Mouse (Mus musculus): ENCODE measurements around the gene Tbcc. TPM values are rescaled to one million over a fixed set of nuclear protein-coding genes. Genes with fewer than 3 reads are reported as not detected.

Gene Tbcc
- polyA plus RNA-seq, 1 experiment: 10.8 TPM

GRCm38 (mm10) chr17:46920855-46921254, 30.4 kb downstream of the Tbcc start:
- Histone ChIP-seq H3K4me3 (ENCODE audit: low read depth, low read length) (no peak overlapping the region), H3K27me3 (ENCODE audit: control insufficient read depth, insufficient read depth, low read length, poor library complexity, severe bottlenecking) (no peaks in the 10 kb centered on the region), H3K4me1 (ENCODE audit: control insufficient read depth, insufficient read depth, low read length) (no peaks in the 10 kb centered on the region), H3K36me3 (ENCODE audit: control insufficient read depth, insufficient read depth, low read length, poor library complexity, severe bottlenecking) (no peaks in the 10 kb centered on the region), H3K9ac (ENCODE audit: low read depth, poor library complexity, severe bottlenecking) (no peak overlapping the region), H3K9me3 (replicated peaks; ENCODE audit: control insufficient read depth, insufficient read depth, low read length, poor library complexity, severe bottlenecking) (no peaks in the 10 kb centered on the region), H3K27ac (ENCODE audit: insufficient read depth, low read length) (no peak overlapping the region)
- TF ChIP-seq CTCF (IDR thresholded peaks at IDR 0.05; ENCODE audit: low read depth, low read length) (no peak), EP300 (IDR thresholded peaks at IDR 0.05; ENCODE audit: insufficient read depth, low read depth, low read length) (no peak), POLR2A (IDR thresholded peaks at IDR 0.05; ENCODE audit: insufficient read depth, low read length) (no peak)

DNA sequence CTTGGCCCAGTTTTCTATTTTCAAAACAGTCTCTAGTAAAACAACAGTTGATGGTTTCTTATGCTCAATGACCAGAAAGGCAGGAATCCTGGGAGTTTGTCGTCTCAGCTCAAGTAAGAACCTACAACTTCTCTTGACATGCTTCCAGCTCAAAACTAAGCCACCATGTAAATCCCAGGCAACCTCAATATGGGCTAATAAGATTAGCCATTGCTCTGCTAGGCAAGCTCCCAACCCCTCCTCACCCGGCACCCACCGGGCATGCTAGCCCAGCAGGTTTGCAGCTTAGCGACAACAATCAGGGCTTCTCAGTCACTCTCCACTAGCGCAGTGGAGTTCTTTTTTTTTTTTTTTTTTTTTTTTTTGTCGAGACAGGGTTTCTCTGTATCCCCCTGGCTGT, 35.7 kb downstream of the Tbcc start:
- TF ChIP-seq POLR2A (IDR thresholded peaks at IDR 0.05; ENCODE audit: insufficient read depth, low read length) (no peak), CTCF (IDR thresholded peaks at IDR 0.05; ENCODE audit: low read depth, low read length) (no peak), EP300 (IDR thresholded peaks at IDR 0.05; ENCODE audit: insufficient read depth, low read depth, low read length) (no peak)
- H3K4me1 ChIP-seq (ENCODE audit: control insufficient read depth, insufficient read depth, low read length): peaks cover 8% of the 10 kb centered on the region
- H3K27me3 ChIP-seq (ENCODE audit: control insufficient read depth, insufficient read depth, low read length, poor library complexity, severe bottlenecking): no peaks in the 10 kb centered on the region
- no peaks in the 10 kb centered on the region for H3K9me3 ChIP-seq (replicated peaks; ENCODE audit: control insufficient read depth, insufficient read depth, low read length, poor library complexity, severe bottlenecking)
- no peak overlapping the region for H3K9ac ChIP-seq (ENCODE audit: low read depth, poor library complexity, severe bottlenecking)
- no peak overlapping the region for H3K4me3 ChIP-seq (ENCODE audit: low read depth, low read length)
- no peaks in the 10 kb centered on the region for H3K36me3 ChIP-seq (ENCODE audit: control insufficient read depth, insufficient read depth, low read length, poor library complexity, severe bottlenecking)
- no peak overlapping the region for H3K27ac ChIP-seq (ENCODE audit: insufficient read depth, low read length)

GRCm38 (mm10) chr17:46926941-46927340, 36.5 kb downstream of the Tbcc start:
- H3K4me3 ChIP-seq (ENCODE audit: low read depth, low read length): no peak overlapping the region
- peaks cover 8% of the 10 kb centered on the region for H3K4me1 ChIP-seq (ENCODE audit: control insufficient read depth, insufficient read depth, low read length)
- no peak overlapping the region for H3K9ac ChIP-seq (ENCODE audit: low read depth, poor library complexity, severe bottlenecking)
- H3K27me3 ChIP-seq (ENCODE audit: control insufficient read depth, insufficient read depth, low read length, poor library complexity, severe bottlenecking): no peaks in the 10 kb centered on the region
- peak overlapping the region; percentile 5 for H3K27ac ChIP-seq (ENCODE audit: insufficient read depth, low read length)
- no peak for TF ChIP-seq POLR2A (IDR thresholded peaks at IDR 0.05; ENCODE audit: insufficient read depth, low read length)
- TF ChIP-seq CTCF (IDR thresholded peaks at IDR 0.05; ENCODE audit: low read depth, low read length): no peak
- H3K36me3 ChIP-seq (ENCODE audit: control insufficient read depth, insufficient read depth, low read length, poor library complexity, severe bottlenecking): no peaks in the 10 kb centered on the region
- no peaks in the 10 kb centered on the region for H3K9me3 ChIP-seq (replicated peaks; ENCODE audit: control insufficient read depth, insufficient read depth, low read length, poor library complexity, severe bottlenecking)

DNA sequence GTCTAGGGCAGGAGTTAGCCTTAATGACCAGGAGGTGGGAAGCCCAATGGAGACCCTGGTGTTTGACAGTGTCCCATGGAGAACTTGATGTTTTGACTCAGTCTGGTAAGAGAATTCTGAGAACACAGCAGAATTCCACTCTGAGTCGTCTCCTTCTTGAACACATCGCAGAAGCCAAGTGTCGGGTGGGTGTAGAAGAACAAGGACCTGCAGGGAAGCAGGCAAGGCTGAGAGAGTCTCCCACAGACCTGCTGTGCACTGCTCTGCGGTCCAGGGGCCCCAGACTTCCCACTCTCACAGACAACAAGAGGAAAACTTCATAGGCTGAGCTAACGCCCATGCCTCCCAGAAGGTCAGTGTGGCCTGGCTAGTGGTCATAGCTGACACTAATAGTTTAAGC, 37.3 kb downstream of the Tbcc start:
- TF ChIP-seq POLR2A (IDR thresholded peaks at IDR 0.05; ENCODE audit: insufficient read depth, low read length) (no peak), CTCF (IDR thresholded peaks at IDR 0.05; ENCODE audit: low read depth, low read length) (no peak), EP300 (IDR thresholded peaks at IDR 0.05; ENCODE audit: insufficient read depth, low read depth, low read length) (no peak)
- Histone ChIP-seq H3K4me1 (ENCODE audit: control insufficient read depth, insufficient read depth, low read length) (peaks cover 8% of the 10 kb centered on the region), H3K27ac (ENCODE audit: insufficient read depth, low read length) (no peak overlapping the region), H3K9me3 (replicated peaks; ENCODE audit: control insufficient read depth, insufficient read depth, low read length, poor library complexity, severe bottlenecking) (no peaks in the 10 kb centered on the region), H3K4me3 (ENCODE audit: low read depth, low read length) (no peak overlapping the region), H3K36me3 (ENCODE audit: control insufficient read depth, insufficient read depth, low read length, poor library complexity, severe bottlenecking) (peaks cover 2% of the 10 kb centered on the region; the same call in 1 of the 2 replicates), H3K9ac (ENCODE audit: low read depth, poor library complexity, severe bottlenecking) (no peak overlapping the region), H3K27me3 (ENCODE audit: control insufficient read depth, insufficient read depth, low read length, poor library complexity, severe bottlenecking) (no peaks in the 10 kb centered on the region)

DNA sequence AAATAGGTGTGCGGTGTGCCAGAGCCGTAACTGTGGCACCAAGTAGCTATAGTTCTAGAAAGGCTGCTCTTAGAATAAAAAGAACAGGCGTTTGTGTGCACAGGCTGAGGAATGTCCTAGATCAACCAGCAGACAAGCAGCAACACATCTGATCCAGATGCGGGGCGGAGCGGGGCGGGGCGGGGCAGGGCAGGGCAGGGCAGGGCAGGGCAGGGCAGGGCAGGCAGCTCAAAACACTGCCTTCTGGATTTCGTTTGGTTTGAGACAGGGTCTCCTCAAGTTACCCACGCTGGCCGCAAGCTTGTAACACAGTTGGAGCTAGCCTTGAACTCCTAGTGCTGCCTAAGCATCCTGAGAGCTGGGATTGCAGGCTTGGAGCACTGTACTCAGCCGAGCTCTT, 38.8 kb downstream of the Tbcc start:
- Histone ChIP-seq H3K36me3 (ENCODE audit: control insufficient read depth, insufficient read depth, low read length, poor library complexity, severe bottlenecking) (peaks cover 10% of the 10 kb centered on the region), H3K4me1 (ENCODE audit: control insufficient read depth, insufficient read depth, low read length) (peaks cover 8% of the 10 kb centered on the region), H3K27me3 (ENCODE audit: control insufficient read depth, insufficient read depth, low read length, poor library complexity, severe bottlenecking) (no peaks in the 10 kb centered on the region), H3K4me3 (ENCODE audit: low read depth, low read length) (no peak overlapping the region), H3K9ac (ENCODE audit: low read depth, poor library complexity, severe bottlenecking) (no peak overlapping the region), H3K27ac (ENCODE audit: insufficient read depth, low read length) (peak overlapping the region; percentile 76), H3K9me3 (replicated peaks; ENCODE audit: control insufficient read depth, insufficient read depth, low read length, poor library complexity, severe bottlenecking) (no peaks in the 10 kb centered on the region)
- TF ChIP-seq POLR2A (IDR thresholded peaks at IDR 0.05; ENCODE audit: insufficient read depth, low read length): no peak
- TF ChIP-seq EP300 (IDR thresholded peaks at IDR 0.05; ENCODE audit: insufficient read depth, low read depth, low read length): no peak
- TF ChIP-seq CTCF (IDR thresholded peaks at IDR 0.05; ENCODE audit: low read depth, low read length): no peak

GRCm38 (mm10) chr17:46929897-46930296, 39.4 kb downstream of the Tbcc start:
- H3K27me3 ChIP-seq (ENCODE audit: control insufficient read depth, insufficient read depth, low read length, poor library complexity, severe bottlenecking): no peaks in the 10 kb centered on the region
- no peak overlapping the region for H3K4me3 ChIP-seq (ENCODE audit: low read depth, low read length)
- no peak for TF ChIP-seq CTCF (IDR thresholded peaks at IDR 0.05; ENCODE audit: low read depth, low read length)
- no peak for TF ChIP-seq EP300 (IDR thresholded peaks at IDR 0.05; ENCODE audit: insufficient read depth, low read depth, low read length)
- no peak for TF ChIP-seq POLR2A (IDR thresholded peaks at IDR 0.05; ENCODE audit: insufficient read depth, low read length)
- H3K36me3 ChIP-seq (ENCODE audit: control insufficient read depth, insufficient read depth, low read length, poor library complexity, severe bottlenecking): peaks cover 12% of the 10 kb centered on the region
- no peaks in the 10 kb centered on the region for H3K9me3 ChIP-seq (replicated peaks; ENCODE audit: control insufficient read depth, insufficient read depth, low read length, poor library complexity, severe bottlenecking)
- no peak overlapping the region for H3K9ac ChIP-seq (ENCODE audit: low read depth, poor library complexity, severe bottlenecking)
- peak overlapping the region; percentile 76 for H3K27ac ChIP-seq (ENCODE audit: insufficient read depth, low read length)
- H3K4me1 ChIP-seq (ENCODE audit: control insufficient read depth, insufficient read depth, low read length): peaks cover 8% of the 10 kb centered on the region
